Mouse (Mus musculus): Measurements from ENCODE around the gene Ptpn6. TPM values are rescaled to one million over a fixed set of nuclear protein-coding genes. Genes with fewer than 3 reads are reported as not detected.

Gene Ptpn6
- polyA plus RNA-seq, 1 experiment from 2014 or later: 3.7 TPM

GRCm38 (mm10) chr6:124740211-124740887 lies 1.8 kb upstream of the Ptpn6 start:
- WGBS: under 1% methylated on average over 29 of the region's 29 CpGs
- peaks cover 26% of the 10 kb centered on the region for H3K36me3 ChIP-seq
- ATAC-seq (ENCODE audit: low FRiP score, low read depth): peak; percentile 11

DNA sequence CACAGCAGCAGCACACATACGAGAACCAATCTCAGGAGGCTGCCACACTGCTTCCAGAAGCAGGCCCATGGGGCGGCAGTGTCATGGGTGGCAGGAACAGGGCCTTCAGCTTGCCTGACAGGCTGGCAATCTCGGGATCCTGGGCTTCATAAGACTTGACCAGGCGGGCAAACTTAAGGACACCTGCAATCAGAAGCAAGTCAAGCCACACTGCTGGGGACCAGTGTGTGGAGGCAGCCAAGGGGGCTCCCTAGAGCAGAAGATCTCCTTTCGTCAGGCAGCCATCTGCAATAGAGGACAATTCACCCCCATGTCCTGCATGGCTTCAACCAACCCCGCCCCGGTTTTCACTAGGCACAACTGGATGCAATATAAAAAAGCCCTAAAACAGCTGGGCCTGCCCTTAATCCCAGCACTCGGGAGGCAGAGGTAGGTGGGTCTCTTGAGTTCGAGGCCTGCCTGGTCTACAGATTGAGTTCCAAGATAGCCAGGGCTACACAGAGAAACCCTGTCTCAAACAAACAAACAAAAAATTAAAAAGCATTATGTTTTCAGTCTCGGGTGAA lies 800 bp upstream of the Ptpn6 start:
- WGBS: 82% methylated on average over 10 of the region's 10 CpGs
- Histone ChIP-seq H3K27me3 (no peaks in the 10 kb centered on the region), H3K36me3 (peaks cover 20% of the 10 kb centered on the region), H3K27ac (replicated peaks) (peak overlapping the region; percentile 99), H3K4me3 (no peak overlapping the region), H3K9ac (0 out of 2 replicates have a peak overlapping the region, but pooled peaks have one; percentile 8), H3K4me2 (peak overlapping the region; percentile 87), H3K4me1 (replicated peaks) (peaks cover 28% of the 10 kb centered on the region), H3K9me3 (no peaks in the 10 kb centered on the region)
- ATAC-seq (ENCODE audit: low FRiP score, low read depth): no peak

More at GRCm38 (mm10) chr6:124740211-124740887, 1.8 kb upstream of the Ptpn6 start:
- H3K4me2 ChIP-seq: peak overlapping the region; percentile 87
- H3K4me3 ChIP-seq: peak overlapping the region; percentile 69
- H3K4me1 ChIP-seq (replicated peaks): peaks cover 34% of the 10 kb centered on the region
- no peaks in the 10 kb centered on the region for H3K27me3 ChIP-seq
- no peaks in the 10 kb centered on the region for H3K9me3 ChIP-seq
- H3K27ac ChIP-seq (replicated peaks): peak overlapping the region; percentile 99
- H3K9ac ChIP-seq: peak overlapping the region; percentile 97

DNA sequence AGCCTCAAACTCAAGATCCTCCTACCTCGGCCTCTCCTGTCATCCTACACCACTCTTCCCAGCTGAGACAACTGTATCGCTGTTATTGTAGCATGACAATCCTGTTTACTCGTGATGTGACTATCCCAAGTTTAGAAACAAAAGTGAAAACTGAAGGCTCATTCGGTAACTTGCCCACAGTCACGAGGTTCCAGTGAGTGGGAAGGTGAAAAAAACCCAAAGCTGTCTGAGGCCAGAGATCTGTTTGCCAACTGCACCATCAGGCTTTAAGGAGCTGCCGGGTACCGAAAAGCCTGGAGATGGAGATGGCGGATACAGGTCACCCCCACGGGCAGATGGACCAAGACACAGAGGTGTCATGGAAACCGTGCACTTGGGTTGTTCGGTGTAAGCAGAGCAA lies 1.5 kb downstream of the Ptpn6 start:
- Histone ChIP-seq H3K9ac (no peak overlapping the region), H3K36me3 (no peaks in the 10 kb centered on the region), H3K4me2 (no peak overlapping the region), H3K27me3 (no peaks in the 10 kb centered on the region), H3K4me1 (replicated peaks) (peaks cover 24% of the 10 kb centered on the region), H3K9me3 (no peaks in the 10 kb centered on the region), H3K27ac (replicated peaks) (no peak overlapping the region), H3K4me3 (no peak overlapping the region)
- ATAC-seq (ENCODE audit: low FRiP score, low read depth): no peak
- 92% methylated on average over 11 of the region's 11 CpGs for WGBS

GRCm38 (mm10) chr6:124734417-124734816 lies 4.1 kb downstream of the Ptpn6 start:
- WGBS: 90% methylated on average over 3 of the region's 3 CpGs

GRCm38 (mm10) chr6:124732476-124733370 lies 5.8 kb downstream of the Ptpn6 start:
- Histone ChIP-seq H3K9me3 (no peaks in the 10 kb centered on the region), H3K9ac (no peak overlapping the region), H3K4me1 (replicated peaks) (no peaks in the 10 kb centered on the region), H3K27ac (replicated peaks) (no peak overlapping the region), H3K36me3 (no peaks in the 10 kb centered on the region), H3K4me2 (no peak overlapping the region), H3K4me3 (no peak overlapping the region), H3K27me3 (no peaks in the 10 kb centered on the region)
- 52% methylated on average over 19 of the region's 19 CpGs for WGBS
- ATAC-seq (ENCODE audit: low FRiP score, low read depth): no peak

More at GRCm38 (mm10) chr6:124734417-124734816, 4.1 kb downstream of the Ptpn6 start:
- Histone ChIP-seq H3K27me3 (no peaks in the 10 kb centered on the region), H3K4me2 (no peak overlapping the region), H3K9ac (no peak overlapping the region), H3K4me1 (replicated peaks) (peaks cover 10% of the 10 kb centered on the region), H3K9me3 (no peaks in the 10 kb centered on the region), H3K4me3 (no peak overlapping the region), H3K27ac (replicated peaks) (no peak overlapping the region), H3K36me3 (no peaks in the 10 kb centered on the region)
- ATAC-seq (ENCODE audit: low FRiP score, low read depth): no peak

- no peak overlapping the region for H3K4me2 ChIP-seq
- ATAC-seq (ENCODE audit: low FRiP score, low read depth): no peak
- no peak overlapping the region for H3K9ac ChIP-seq
- WGBS: 89% methylated on average over 7 of the region's 7 CpGs
- no peak overlapping the region for H3K4me3 ChIP-seq
- H3K27ac ChIP-seq (replicated peaks): no peak overlapping the region
- no peaks in the 10 kb centered on the region for H3K27me3 ChIP-seq
- no peaks in the 10 kb centered on the region for H3K4me1 ChIP-seq (replicated peaks)
- H3K36me3 ChIP-seq: no peaks in the 10 kb centered on the region
- no peaks in the 10 kb centered on the region for H3K9me3 ChIP-seq
Measured at GRCm38 (mm10) chr6:124731038-124731437, 7.5 kb downstream of the Ptpn6 start.

- H3K27ac ChIP-seq (replicated peaks): no peak overlapping the region
- WGBS: 90% methylated on average over 8 of the region's 8 CpGs
- no peak overlapping the region for H3K4me3 ChIP-seq
- no peak overlapping the region for H3K9ac ChIP-seq
- ATAC-seq (ENCODE audit: low FRiP score, low read depth): no peak
- H3K36me3 ChIP-seq: no peaks in the 10 kb centered on the region
- H3K4me1 ChIP-seq (replicated peaks): no peaks in the 10 kb centered on the region
- H3K27me3 ChIP-seq: no peaks in the 10 kb centered on the region
- H3K9me3 ChIP-seq: no peaks in the 10 kb centered on the region
- no peak overlapping the region for H3K4me2 ChIP-seq
Measured at GRCm38 (mm10) chr6:124729850-124730705, 8.4 kb downstream of the Ptpn6 start.

GRCm38 (mm10) chr6:124728621-124729020 lies 9.9 kb downstream of the Ptpn6 start:
- Histone ChIP-seq H3K4me1 (replicated peaks) (no peaks in the 10 kb centered on the region), H3K27me3 (no peaks in the 10 kb centered on the region), H3K9ac (no peak overlapping the region), H3K36me3 (no peaks in the 10 kb centered on the region), H3K4me3 (no peak overlapping the region), H3K4me2 (no peak overlapping the region), H3K27ac (replicated peaks) (no peak overlapping the region), H3K9me3 (no peaks in the 10 kb centered on the region)
- ATAC-seq (ENCODE audit: low FRiP score, low read depth): no peak
- WGBS: 94% methylated on average over 10 of the region's 10 CpGs

GRCm38 (mm10) chr6:124724472-124724871 lies 14.0 kb downstream of the Ptpn6 start:
- Histone ChIP-seq H3K27me3 (no peaks in the 10 kb centered on the region), H3K9me3 (no peaks in the 10 kb centered on the region), H3K4me3 (no peak overlapping the region), H3K4me2 (no peak overlapping the region), H3K36me3 (no peaks in the 10 kb centered on the region), H3K4me1 (replicated peaks) (no peaks in the 10 kb centered on the region), H3K9ac (no peak overlapping the region), H3K27ac (replicated peaks) (no peak overlapping the region)
- 92% methylated on average over 10 of the region's 10 CpGs for WGBS
- ATAC-seq (ENCODE audit: low FRiP score, low read depth): no peak

DNA sequence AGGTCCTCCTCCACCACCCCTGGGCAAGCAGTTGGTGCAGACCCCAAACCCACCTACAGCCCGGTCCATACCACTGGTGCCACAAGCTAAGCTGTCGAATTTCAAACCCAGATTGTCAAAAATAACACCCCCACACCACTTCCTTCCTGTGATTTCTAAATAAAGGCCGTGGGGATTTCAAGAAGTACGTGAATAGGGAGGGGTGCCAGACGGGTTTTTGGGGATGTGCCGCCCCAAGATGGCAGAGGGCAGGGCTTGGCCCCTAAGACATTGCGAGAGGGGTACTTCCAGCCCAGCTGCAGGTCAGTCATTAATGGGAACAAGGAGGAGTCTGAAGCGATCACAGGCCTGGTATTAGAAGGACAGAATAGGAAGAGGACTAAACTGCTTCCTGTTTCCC lies 15.0 kb downstream of the Ptpn6 start:
- Histone ChIP-seq H3K9ac (no peak overlapping the region), H3K9me3 (no peaks in the 10 kb centered on the region), H3K27me3 (no peaks in the 10 kb centered on the region), H3K27ac (replicated peaks) (no peak overlapping the region), H3K4me3 (no peak overlapping the region), H3K4me1 (replicated peaks) (no peaks in the 10 kb centered on the region), H3K4me2 (no peak overlapping the region), H3K36me3 (no peaks in the 10 kb centered on the region)
- 77% methylated on average over 8 of the region's 8 CpGs for WGBS
- no peak for ATAC-seq (ENCODE audit: low FRiP score, low read depth)

GRCm38 (mm10) chr6:124722876-124723473 lies 15.5 kb downstream of the Ptpn6 start:
- Histone ChIP-seq H3K9me3 (no peaks in the 10 kb centered on the region), H3K4me3 (no peak overlapping the region), H3K27me3 (no peaks in the 10 kb centered on the region), H3K36me3 (no peaks in the 10 kb centered on the region), H3K4me2 (no peak overlapping the region), H3K27ac (replicated peaks) (no peak overlapping the region), H3K4me1 (replicated peaks) (no peaks in the 10 kb centered on the region), H3K9ac (no peak overlapping the region)
- ATAC-seq (ENCODE audit: low FRiP score, low read depth): no peak
- WGBS: 79% methylated on average over 6 of the region's 6 CpGs

All from hindbrain, embryonic 15.5 days (tissue).